Mouse (Mus musculus): ENCODE data around the gene Itgb2l. TPM values are rescaled to one million over a fixed set of nuclear protein-coding genes. Genes with fewer than 3 reads are reported as not detected.

Gene Itgb2l
- polyA plus RNA-seq, 1 experiment: not detected

DNA sequence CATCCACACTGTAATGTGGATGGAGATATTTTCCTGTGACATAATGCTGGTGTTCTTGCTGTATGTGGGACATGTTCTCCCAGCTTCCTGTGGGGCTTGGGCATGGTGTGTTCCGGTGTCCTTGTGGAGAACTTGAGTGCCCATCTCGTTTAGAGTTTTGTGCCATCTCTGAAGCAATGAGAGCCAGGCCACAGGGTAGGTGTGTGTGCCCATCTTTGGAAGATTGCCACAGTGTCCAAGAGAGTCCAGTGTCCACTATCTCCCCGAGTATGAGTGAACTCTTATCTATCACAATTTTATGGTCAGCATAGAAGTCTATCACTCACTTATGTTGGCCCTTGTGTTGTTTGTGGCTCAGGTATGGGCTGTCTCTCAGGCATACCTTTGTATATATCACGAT, 47.9 kb downstream of the Itgb2l start:
- H3K4me1 ChIP-seq (ENCODE audit: control insufficient read depth, insufficient read depth, insufficient read length, low read length): no peaks in the 10 kb centered on the region
- no peak overlapping the region for H3K4me3 ChIP-seq (ENCODE audit: insufficient read depth, low read depth, low read length)
- H3K27ac ChIP-seq (replicated peaks; ENCODE audit: low read depth, low read length): no peak overlapping the region

DNA sequence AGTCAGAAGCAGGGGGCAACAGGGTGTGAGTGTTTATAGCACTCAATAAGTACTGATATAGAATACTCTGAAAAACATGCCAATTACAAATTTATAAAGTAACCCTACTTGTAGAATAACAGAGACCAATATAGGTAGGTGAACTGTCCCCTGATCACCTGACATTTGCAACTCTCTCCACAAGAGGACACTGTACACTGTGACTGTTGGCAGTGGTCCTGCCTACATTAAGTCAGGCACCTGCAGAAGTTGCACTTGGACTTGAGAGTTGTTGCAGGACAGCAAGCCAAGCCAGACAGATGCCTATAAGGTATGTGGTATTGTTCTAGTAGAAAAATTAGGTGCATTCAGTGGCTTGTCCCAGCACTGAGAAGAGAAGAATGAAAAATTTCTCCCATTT, 52.3 kb downstream of the Itgb2l start:
- no peaks in the 10 kb centered on the region for H3K4me1 ChIP-seq (ENCODE audit: control insufficient read depth, insufficient read depth, insufficient read length, low read length)
- no peak overlapping the region for H3K4me3 ChIP-seq (ENCODE audit: insufficient read depth, low read depth, low read length)
- no peak overlapping the region for H3K27ac ChIP-seq (replicated peaks; ENCODE audit: low read depth, low read length)

DNA sequence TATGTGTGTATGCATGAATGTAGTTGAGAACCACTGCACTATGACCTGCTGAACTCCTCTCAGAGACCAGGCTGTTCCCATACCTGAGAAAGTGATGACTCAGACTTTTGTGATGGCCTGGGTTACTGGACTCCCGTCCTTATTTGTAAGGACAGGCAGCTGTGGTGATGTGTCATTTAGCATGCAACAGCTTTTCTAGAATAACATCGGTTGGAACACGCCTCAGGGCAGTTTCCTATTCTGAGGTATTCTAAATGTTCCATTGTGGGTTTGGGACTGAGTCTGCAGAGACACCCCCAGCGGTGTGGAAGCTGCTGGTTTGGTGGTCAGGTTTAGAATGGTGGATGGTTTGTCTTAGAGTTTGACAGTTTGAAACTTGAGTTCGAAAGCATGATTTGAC, 54.9 kb downstream of the Itgb2l start:
- no peaks in the 10 kb centered on the region for H3K4me1 ChIP-seq (ENCODE audit: control insufficient read depth, insufficient read depth, insufficient read length, low read length)

DNA sequence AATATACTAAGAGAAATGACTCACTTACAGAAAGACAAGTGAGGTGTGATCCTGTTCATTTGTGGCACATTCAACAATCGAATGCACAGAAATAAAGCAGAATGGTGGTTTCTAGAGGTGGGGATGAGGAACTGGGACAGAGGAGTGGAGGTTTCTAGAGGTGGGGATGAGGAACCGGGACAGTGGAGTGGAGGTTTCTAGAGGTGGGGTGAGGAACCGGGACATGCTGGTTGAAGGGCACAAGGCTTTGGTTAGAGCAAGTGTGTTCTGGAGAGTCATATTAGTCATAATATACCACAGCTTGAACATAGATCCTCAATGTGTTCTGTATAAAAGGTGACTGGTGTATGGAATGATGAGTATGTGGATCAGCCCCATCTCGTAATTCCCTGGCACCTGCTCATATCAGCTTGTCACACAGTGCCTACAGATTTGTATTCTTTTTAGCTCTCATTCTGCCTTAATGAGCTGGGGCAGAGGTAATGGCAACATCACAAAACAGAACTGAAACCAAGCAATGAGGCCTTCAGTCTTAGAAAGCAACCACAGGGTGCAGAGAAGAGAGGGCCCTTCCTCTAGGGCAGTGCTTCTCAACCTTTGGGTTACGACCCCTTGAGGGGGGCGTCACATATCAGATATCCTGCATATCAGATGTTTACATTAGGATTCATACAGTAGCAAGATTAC, 55.6 kb downstream of the Itgb2l start:
- no peaks in the 10 kb centered on the region for H3K4me1 ChIP-seq (ENCODE audit: control insufficient read depth, insufficient read depth, insufficient read length, low read length)
- H3K27ac ChIP-seq (replicated peaks; ENCODE audit: low read depth, low read length): no peak overlapping the region
- H3K4me3 ChIP-seq (ENCODE audit: insufficient read depth, low read depth, low read length): no peak overlapping the region

More for the DNA sequence above, 54.9 kb downstream of the Itgb2l start:
- no peak overlapping the region for H3K4me3 ChIP-seq (ENCODE audit: insufficient read depth, low read depth, low read length)
- no peak overlapping the region for H3K27ac ChIP-seq (replicated peaks; ENCODE audit: low read depth, low read length)

DNA sequence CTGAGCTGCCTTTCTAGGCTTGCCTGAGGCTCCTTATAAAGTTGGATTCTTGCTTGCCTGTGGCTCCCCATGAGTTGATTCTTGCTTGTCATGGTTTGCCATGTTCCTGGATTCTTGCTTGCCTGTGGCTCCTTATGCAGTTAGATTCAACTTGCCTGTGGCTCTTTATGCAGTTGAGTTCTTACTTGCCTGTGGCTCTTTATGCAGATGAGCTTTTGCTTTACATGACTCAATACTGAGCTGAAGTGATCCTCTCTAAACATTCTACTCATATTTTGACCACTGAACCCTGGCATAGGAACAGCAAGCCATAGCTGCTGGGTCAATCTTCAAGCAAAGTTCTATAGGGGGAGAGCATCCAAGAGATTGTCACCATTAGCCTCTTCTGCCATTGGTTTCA, 58.7 kb downstream of the Itgb2l start:
- Histone ChIP-seq H3K4me3 (ENCODE audit: insufficient read depth, low read depth, low read length) (no peak overlapping the region), H3K4me1 (ENCODE audit: control insufficient read depth, insufficient read depth, insufficient read length, low read length) (no peaks in the 10 kb centered on the region), H3K27ac (replicated peaks; ENCODE audit: low read depth, low read length) (no peak overlapping the region)

DNA sequence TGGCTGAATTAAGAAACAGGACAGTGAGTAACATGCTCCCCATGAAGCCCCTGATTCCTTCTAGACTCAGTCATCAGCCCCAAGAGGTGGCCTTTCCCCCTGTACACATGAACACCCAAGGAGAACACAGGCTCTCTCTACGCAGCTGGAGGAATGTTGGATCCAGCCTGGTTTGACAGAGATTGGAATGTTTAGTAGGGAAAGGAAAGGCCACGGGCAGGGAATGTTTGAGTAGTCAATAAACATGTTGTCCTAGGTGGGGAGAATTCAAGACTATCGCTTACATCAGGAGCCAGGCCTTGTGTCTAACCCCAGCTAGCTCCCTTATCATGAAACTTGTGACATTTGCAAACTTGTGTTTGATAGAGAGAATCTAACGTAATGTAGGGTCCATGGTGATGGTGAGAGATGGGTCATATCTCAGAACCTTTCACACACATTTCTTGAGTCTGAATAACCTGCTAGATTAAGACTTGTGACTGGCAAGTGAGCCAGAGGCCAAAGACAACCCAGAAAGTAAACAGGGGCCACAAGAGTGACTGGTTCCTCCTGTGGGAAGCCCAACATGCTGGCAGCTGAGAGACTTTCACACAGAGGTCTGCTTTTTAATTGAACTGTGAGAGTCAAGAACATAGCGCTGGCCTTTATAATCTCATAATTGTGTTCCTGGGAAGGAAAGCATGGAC, 60.8 kb downstream of the Itgb2l start:
- no peak overlapping the region for H3K4me3 ChIP-seq (ENCODE audit: insufficient read depth, low read depth, low read length)
- H3K27ac ChIP-seq (replicated peaks; ENCODE audit: low read depth, low read length): no peak overlapping the region
- no peaks in the 10 kb centered on the region for H3K4me1 ChIP-seq (ENCODE audit: control insufficient read depth, insufficient read depth, insufficient read length, low read length)

DNA sequence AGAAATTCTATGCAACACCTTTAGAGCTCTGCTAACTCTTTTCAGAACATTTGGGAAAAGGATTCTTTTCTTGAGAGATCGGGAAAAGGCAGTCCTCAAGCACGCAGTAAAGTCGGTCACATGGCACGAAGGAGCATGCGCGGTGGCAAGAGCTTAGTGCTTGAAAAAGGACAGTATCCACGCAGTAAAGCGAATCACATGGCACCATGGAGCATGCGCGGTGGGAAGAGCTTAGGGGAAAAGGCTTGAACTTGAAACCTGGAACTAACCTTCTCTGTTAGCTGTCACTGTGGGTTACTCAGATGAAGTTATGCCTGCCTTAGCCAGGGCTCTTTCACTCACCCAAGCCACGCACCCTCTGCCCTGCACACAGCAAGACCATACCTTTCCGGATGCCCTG, 62.0 kb downstream of the Itgb2l start:
- Histone ChIP-seq H3K27ac (replicated peaks; ENCODE audit: low read depth, low read length) (no peak overlapping the region), H3K4me3 (ENCODE audit: insufficient read depth, low read depth, low read length) (no peak overlapping the region), H3K4me1 (ENCODE audit: control insufficient read depth, insufficient read depth, insufficient read length, low read length) (no peaks in the 10 kb centered on the region)

DNA sequence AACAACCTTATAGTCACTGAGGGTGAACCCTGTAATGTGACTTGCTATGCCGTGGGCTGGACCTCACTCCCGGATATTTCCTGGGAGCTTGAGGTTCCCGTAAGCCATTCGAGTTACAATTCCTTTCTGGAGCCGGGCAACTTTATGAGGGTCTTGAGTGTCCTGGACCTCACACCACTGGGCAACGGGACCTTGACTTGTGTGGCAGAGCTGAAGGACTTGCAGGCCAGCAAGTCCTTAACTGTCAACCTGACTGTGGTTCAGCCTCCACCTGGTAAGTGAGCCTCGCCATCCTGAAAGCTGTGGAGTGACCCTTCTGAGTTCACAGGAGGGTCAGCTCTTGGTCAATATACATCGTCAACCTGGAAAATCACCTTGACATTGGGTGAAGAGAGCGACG, 65.3 kb downstream of the Itgb2l start:
- Histone ChIP-seq H3K4me3 (ENCODE audit: insufficient read depth, low read depth, low read length) (no peak overlapping the region), H3K4me1 (ENCODE audit: control insufficient read depth, insufficient read depth, insufficient read length, low read length) (no peaks in the 10 kb centered on the region), H3K27ac (replicated peaks; ENCODE audit: low read depth, low read length) (no peak overlapping the region)

DNA sequence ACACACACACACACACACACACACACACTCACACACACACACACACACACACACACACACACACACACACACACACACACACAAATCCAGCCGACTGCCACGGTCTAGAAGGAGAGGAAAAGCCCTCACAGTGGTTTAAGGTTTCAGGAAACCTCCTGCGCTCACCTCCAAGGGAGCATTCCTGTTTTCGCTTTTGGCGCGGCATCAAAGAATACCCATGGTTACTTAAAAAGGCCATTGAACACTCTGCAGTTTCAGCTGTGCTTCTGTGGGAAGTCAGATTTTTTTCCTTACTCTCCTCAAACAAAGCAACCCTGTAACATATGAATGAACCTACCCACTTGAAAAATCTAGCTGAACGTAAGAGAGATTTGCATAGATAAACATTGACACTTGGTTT, 67.1 kb downstream of the Itgb2l start:
- no peaks in the 10 kb centered on the region for H3K4me1 ChIP-seq (ENCODE audit: control insufficient read depth, insufficient read depth, insufficient read length, low read length)
- no peak overlapping the region for H3K4me3 ChIP-seq (ENCODE audit: insufficient read depth, low read depth, low read length)
- no peak overlapping the region for H3K27ac ChIP-seq (replicated peaks; ENCODE audit: low read depth, low read length)

DNA sequence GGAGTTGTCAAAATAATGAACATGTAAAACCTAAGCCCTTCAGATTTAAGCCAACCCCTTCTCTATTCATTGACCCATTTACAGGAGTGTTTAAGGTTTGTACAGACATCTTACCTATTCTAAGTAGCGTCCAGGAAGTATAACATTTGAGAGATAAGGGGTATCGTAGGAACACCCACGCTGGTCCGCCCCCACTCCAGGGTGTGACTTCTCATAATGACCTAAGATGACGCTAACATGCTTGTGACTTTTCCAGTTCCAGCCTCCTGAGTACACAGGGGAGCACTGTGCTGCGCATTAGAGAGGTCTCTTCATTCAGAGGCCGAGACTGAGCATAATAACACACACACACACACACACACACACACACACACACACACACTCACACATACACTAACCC, 67.9 kb downstream of the Itgb2l start:
- H3K4me1 ChIP-seq (ENCODE audit: control insufficient read depth, insufficient read depth, insufficient read length, low read length): no peaks in the 10 kb centered on the region
- H3K4me3 ChIP-seq (ENCODE audit: insufficient read depth, low read depth, low read length): no peak overlapping the region
- H3K27ac ChIP-seq (replicated peaks; ENCODE audit: low read depth, low read length): no peak overlapping the region

DNA sequence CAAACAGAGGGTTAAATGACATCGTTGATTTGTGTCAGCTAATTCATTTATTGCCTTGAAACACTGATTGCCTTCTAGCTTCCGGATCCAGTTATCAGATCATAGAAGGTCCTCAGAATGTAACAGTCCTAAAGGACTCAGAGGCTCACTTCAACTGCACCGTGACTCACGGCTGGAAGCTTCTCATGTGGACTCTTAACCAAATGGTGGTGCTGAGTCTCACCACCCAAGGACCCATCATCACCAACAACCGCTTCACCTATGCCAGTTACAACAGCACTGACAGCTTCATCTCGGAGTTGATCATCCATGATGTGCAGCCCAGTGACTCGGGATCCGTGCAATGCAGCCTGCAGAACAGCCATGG, 70.7 kb downstream of the Itgb2l start:
- no peaks in the 10 kb centered on the region for H3K4me1 ChIP-seq (ENCODE audit: control insufficient read depth, insufficient read depth, insufficient read length, low read length)
- no peak overlapping the region for H3K4me3 ChIP-seq (ENCODE audit: insufficient read depth, low read depth, low read length)
- H3K27ac ChIP-seq (replicated peaks; ENCODE audit: low read depth, low read length): no peak overlapping the region

Other genes with a start within 250 kb of the Itgb2l start
- gene Sh3bgr, start 243.2 kb downstream of the Itgb2l start, polyA plus RNA-seq (2012; ENCODE audit: insufficient read depth, insufficient read length, missing spikeins): 30.5 and 41.3 TPM in 2 replicates
- not detected in 2 replicates for gene B3galt5, start 207.8 kb downstream of the Itgb2l start, polyA plus RNA-seq (2012; ENCODE audit: insufficient read depth, insufficient read length, missing spikeins)
- gene Pcp4, start 24.0 kb upstream of the Itgb2l start, polyA plus RNA-seq (2012; ENCODE audit: insufficient read depth, insufficient read length, missing spikeins): not detected in 2 replicates